Mouse (Mus musculus) lung, embryonic 14.5 days (tissue): ENCODE data around the gene Rufy1. TPM values are rescaled to one million over a fixed set of nuclear protein-coding genes. Genes with fewer than 3 reads are reported as not detected.

Experiments
- ATAC-seq: fragments of 200-750 bp; cut with Nextera tagmentation; 2 replicates; pipeline ENCODE4 v1.8.0; 2017; ENCODE audit warnings: mild to moderate bottlenecking, moderate TSS enrichment, moderate library complexity; ENCODE audit not compliant: insufficient read depth
- DNase-seq: peaks from one replicate; pipeline ENCODE4 v3.0.0-alpha.2; 2015
- H3K27ac ChIP-seq: fragments of 300-500 bp; sonication (generic); 2 replicates; pipeline ENCODE4 v1.5.1; 2014; ENCODE audit warnings: low read depth, mild to moderate bottlenecking, moderate library complexity
- H3K27me3 ChIP-seq: fragments of 300-500 bp; sonication (generic); 2 replicates; pipeline ENCODE4 v1.6.1; 2014; ENCODE audit warnings: low read length, control low read depth; ENCODE audit not compliant: insufficient read depth
- H3K36me3 ChIP-seq: fragments of 300-500 bp; sonication (generic); 2 replicates; pipeline ENCODE4 v1.6.1; 2014; ENCODE audit warnings: control low read depth; ENCODE audit not compliant: insufficient read depth
- H3K4me1 ChIP-seq: fragments of 300-500 bp; sonication (generic); 2 replicates; pipeline ENCODE4 v1.6.1; 2014; ENCODE audit warnings: antibody characterized with exemption, control low read depth; ENCODE audit not compliant: insufficient read depth
- H3K4me2 ChIP-seq: fragments of 300-500 bp; sonication (generic); 2 replicates; pipeline ENCODE4 v1.6.1; 2014; ENCODE audit warnings: mild to moderate bottlenecking
- H3K4me3 ChIP-seq: fragments of 300-500 bp; sonication (generic); 2 replicates; pipeline ENCODE4 v1.5.1; 2014; ENCODE audit warnings: low read depth, low read length
- H3K9ac ChIP-seq: fragments of 300-500 bp; sonication (generic); 2 replicates; pipeline ENCODE4 v1.6.1; 2014
- H3K9me3 ChIP-seq: fragments of 300-500 bp; sonication (generic); 2 replicates; pipeline ENCODE4 v1.6.1; 2016; ENCODE audit warnings: low read depth, low read length, control low read depth
- CTCF ChIP-seq: IDR thresholded peaks from 2 replicates; pipeline ENCODE4 v1.5.1; 2016; ENCODE audit warnings: antibody characterized with exemption, low read depth
- WGBS: fragments of 180-500 bp; shearing (Covaris S2); extraction: QIAGEN DNeasy Blood & Tissue Kit; methylation state at CpG from one replicate; pipeline ENCODE4 v1.1.7; 2014; 5-methylcytosine and 5-hydroxymethylcytosine counted together
- polyA plus RNA-seq: library from polyadenylated mRNA; unstranded; fragments of >200 nt; fragmentation: Nextera tagmentation; extraction: Ambion mirVana; gene quantifications from 2 replicates; pipeline ENCODE4 v1.2.1, GENCODE M21; 2014

Gene Rufy1
- 24.4 and 25.9 TPM in 2 replicates for polyA plus RNA-seq

DNA sequence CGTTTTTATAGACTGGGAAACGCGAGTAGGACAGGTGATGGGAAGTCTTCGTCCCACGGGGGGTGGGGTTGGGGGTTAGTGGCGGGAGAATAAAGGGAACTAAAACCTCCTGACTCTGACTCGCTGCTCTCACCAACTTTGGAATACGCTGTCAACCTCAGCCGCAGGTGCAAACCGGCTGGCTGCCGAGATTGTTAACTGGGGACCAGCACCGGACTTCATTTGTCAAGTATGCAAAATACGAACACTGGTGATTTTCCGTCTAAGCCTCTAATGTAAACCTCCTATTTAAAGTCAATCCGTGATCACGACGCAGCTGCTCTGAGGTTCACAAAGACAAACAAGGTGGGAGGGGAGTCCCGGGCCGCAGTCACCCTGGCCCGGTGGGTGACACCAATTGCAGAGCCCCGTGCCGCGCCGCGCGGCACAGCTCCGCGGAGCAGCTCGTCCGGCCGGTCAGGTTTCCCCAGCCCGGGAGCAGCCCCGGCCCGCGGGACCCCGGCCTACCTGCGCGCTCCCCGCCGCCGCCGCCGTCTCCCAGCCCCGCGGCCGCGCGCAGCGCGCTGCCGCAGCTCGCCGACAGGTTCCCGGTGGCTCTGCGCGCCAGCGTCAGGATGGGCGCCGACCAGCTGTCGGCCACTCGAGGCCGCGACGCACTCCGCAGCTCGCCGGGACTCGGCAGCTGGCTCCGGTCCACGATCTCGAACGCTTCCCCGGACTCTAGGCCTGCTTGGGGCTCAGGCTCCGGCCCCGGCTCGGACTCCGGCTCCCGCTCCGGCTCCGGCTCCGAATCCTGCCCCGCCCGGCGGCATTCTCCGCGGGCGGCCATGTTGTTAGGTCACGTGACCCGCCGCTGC lies at the start of gene Rufy1:
Rufy1 (minus strand) TSS at position 849 of the 857 bp plus-strand sequence.
- H3K36me3 ChIP-seq = no peaks in the 10 kb centered on the region
- ATAC-seq (peak; percentile 82), DNase-seq (peak; percentile 92)
- H3K9me3 ChIP-seq = no peaks in the 10 kb centered on the region
- peak within 1 kb of the TSS; percentile 83 for H3K4me3 ChIP-seq
- H3K4me2 ChIP-seq = peak within 1 kb of the TSS; percentile 77
- H3K27ac ChIP-seq = peak within 1 kb of the TSS; percentile 94
- peaks cover 5% of the 10 kb centered on the region; the same call in 1 of the 2 replicates for H3K4me1 ChIP-seq
- under 1% methylated on average over 90 of the region's 90 CpGs for WGBS
- no peak for TF ChIP-seq CTCF
- no peaks in the 10 kb centered on the region for H3K27me3 ChIP-seq
- peak within 1 kb of the TSS; percentile 90 for H3K9ac ChIP-seq

- Histone ChIP-seq H3K9ac (no peak overlapping the region), H3K27me3 (no peaks in the 10 kb centered on the region), H3K36me3 (no peaks in the 10 kb centered on the region), H3K4me2 (no peak overlapping the region), H3K9me3 (no peaks in the 10 kb centered on the region), H3K27ac (no peak overlapping the region), H3K4me1 (no peaks in the 10 kb centered on the region), H3K4me3 (no peak overlapping the region)
- no peak for TF ChIP-seq CTCF
- DNase-seq = no peak
- WGBS = 78% methylated on average over 2 of the region's 2 CpGs
- ATAC-seq = no peak
Measured at GRCm38 (mm10) chr11:50478072-50478471, 47.1 kb upstream of the Rufy1 start.

- H3K4me1 ChIP-seq = no peaks in the 10 kb centered on the region
- H3K27me3 ChIP-seq = no peaks in the 10 kb centered on the region
- WGBS = 69% methylated on average over 11 of the region's 11 CpGs
- H3K9ac ChIP-seq = no peak overlapping the region
- H3K9me3 ChIP-seq = no peaks in the 10 kb centered on the region
- DNase-seq = no peak
- no peak for ATAC-seq
- H3K4me2 ChIP-seq = no peak overlapping the region
- no peak overlapping the region for H3K27ac ChIP-seq
- H3K36me3 ChIP-seq = no peaks in the 10 kb centered on the region
- no peak overlapping the region for H3K4me3 ChIP-seq
- TF ChIP-seq CTCF = no peak
Measured at GRCm38 (mm10) chr11:50477486-50478070, 46.7 kb upstream of the Rufy1 start.

GRCm38 (mm10) chr11:50476971-50477370 lies 46.0 kb upstream of the Rufy1 start:
- H3K9ac ChIP-seq = no peak overlapping the region
- WGBS = 16% methylated on average over 6 of the region's 6 CpGs
- no peak overlapping the region for H3K4me2 ChIP-seq
- ATAC-seq (no peak), DNase-seq (peak; percentile 50)
- H3K4me3 ChIP-seq = no peak overlapping the region
- no peaks in the 10 kb centered on the region for H3K36me3 ChIP-seq
- H3K27ac ChIP-seq = no peak overlapping the region
- H3K27me3 ChIP-seq = no peaks in the 10 kb centered on the region
- H3K4me1 ChIP-seq = no peaks in the 10 kb centered on the region
- no peaks in the 10 kb centered on the region for H3K9me3 ChIP-seq
- no peak for TF ChIP-seq CTCF

GRCm38 (mm10) chr11:50473933-50474332 lies 43.0 kb upstream of the Rufy1 start:
- no peak overlapping the region for H3K9ac ChIP-seq
- no peaks in the 10 kb centered on the region for H3K4me1 ChIP-seq
- no peak overlapping the region for H3K4me2 ChIP-seq
- DNase-seq (no peak), ATAC-seq (no peak)
- H3K27ac ChIP-seq = no peak overlapping the region
- H3K9me3 ChIP-seq = no peaks in the 10 kb centered on the region
- WGBS = 58% methylated on average over 1 of the region's 1 CpGs
- H3K36me3 ChIP-seq = no peaks in the 10 kb centered on the region
- no peak overlapping the region for H3K4me3 ChIP-seq
- TF ChIP-seq CTCF = no peak
- no peaks in the 10 kb centered on the region for H3K27me3 ChIP-seq

GRCm38 (mm10) chr11:50472161-50472939 lies 41.4 kb upstream of the Rufy1 start:
- H3K9me3 ChIP-seq = no peaks in the 10 kb centered on the region
- H3K4me1 ChIP-seq = no peaks in the 10 kb centered on the region
- H3K27me3 ChIP-seq = no peaks in the 10 kb centered on the region
- ATAC-seq (no peak), DNase-seq (no peak)
- TF ChIP-seq CTCF = no peak
- H3K36me3 ChIP-seq = no peaks in the 10 kb centered on the region
- no peak overlapping the region for H3K4me3 ChIP-seq
- H3K27ac ChIP-seq = no peak overlapping the region
- no peak overlapping the region for H3K4me2 ChIP-seq
- 81% methylated on average over 11 of the region's 11 CpGs for WGBS
- no peak overlapping the region for H3K9ac ChIP-seq
